Mouse (Mus musculus): ENCODE results near the gene Galr3. TPM values are rescaled to one million over a fixed set of nuclear protein-coding genes. Genes with fewer than 3 reads are reported as not detected.

The Galr3 gene
- polyA plus RNA-seq (2014; fragmentation: Nextera tagmentation; extraction: Ambion mirVana): not detected in 2 replicates

GRCm38 (mm10) chr15:79041585-79041984 lies at the start of gene Galr3:
Gene Galr3 (plus strand): TSS chr15:79041885.
- 68% methylated on average over 6 of the region's 6 CpGs for WGBS
- H3K9me3 ChIP-seq (ENCODE audit: control insufficient read depth, low read length): no peaks in the 10 kb centered on the region
- no peak within 1 kb of the TSS for H3K27ac ChIP-seq (ENCODE audit: low read depth, low read length)
- H3K36me3 ChIP-seq (ENCODE audit: control insufficient read depth, insufficient read depth, low read length): no peaks in the 10 kb centered on the region
- H3K27me3 ChIP-seq (ENCODE audit: control insufficient read depth, insufficient read depth, low read length): peaks cover 33% of the 10 kb centered on the region
- H3K4me3 ChIP-seq (ENCODE audit: low read depth, low read length): peak within 1 kb of the TSS; percentile 45
- ATAC-seq (ENCODE audit: low FRiP score) (no peak), DNase-seq (ENCODE audit: low spot score) (no peak)
- H3K9ac ChIP-seq (ENCODE audit: low read depth, low read length): peak within 1 kb of the TSS; percentile 27; the same call in 1 of the 2 replicates
- H3K4me1 ChIP-seq (replicated peaks; ENCODE audit: control insufficient read depth, insufficient read depth, low read length): peaks cover 8% of the 10 kb centered on the region
- H3K4me2 ChIP-seq (replicated peaks; ENCODE audit: low read depth, low read length): peak within 1 kb of the TSS; percentile 93

- WGBS: 92% methylated on average over 7 of the region's 7 CpGs
- Histone ChIP-seq H3K36me3 (ENCODE audit: control insufficient read depth, insufficient read depth, low read length) (peaks cover 20% of the 10 kb centered on the region), H3K4me3 (ENCODE audit: low read depth, low read length) (no peak overlapping the region), H3K9ac (ENCODE audit: low read depth, low read length) (no peak overlapping the region), H3K27ac (ENCODE audit: low read depth, low read length) (no peak overlapping the region), H3K4me1 (replicated peaks; ENCODE audit: control insufficient read depth, insufficient read depth, low read length) (no peaks in the 10 kb centered on the region), H3K27me3 (ENCODE audit: control insufficient read depth, insufficient read depth, low read length) (no peaks in the 10 kb centered on the region), H3K4me2 (replicated peaks; ENCODE audit: low read depth, low read length) (no peak overlapping the region), H3K9me3 (ENCODE audit: control insufficient read depth, low read length) (no peaks in the 10 kb centered on the region)
- ATAC-seq (ENCODE audit: low FRiP score): no peak
- no peak for DNase-seq (ENCODE audit: low spot score)
Measured at GRCm38 (mm10) chr15:78992235-78992634, 49.5 kb upstream of the Galr3 start.

- Histone ChIP-seq H3K36me3 (ENCODE audit: control insufficient read depth, insufficient read depth, low read length) (peaks cover 20% of the 10 kb centered on the region), H3K9me3 (ENCODE audit: control insufficient read depth, low read length) (no peaks in the 10 kb centered on the region), H3K27me3 (ENCODE audit: control insufficient read depth, insufficient read depth, low read length) (no peaks in the 10 kb centered on the region), H3K4me1 (replicated peaks; ENCODE audit: control insufficient read depth, insufficient read depth, low read length) (no peaks in the 10 kb centered on the region), H3K9ac (ENCODE audit: low read depth, low read length) (no peak overlapping the region), H3K27ac (ENCODE audit: low read depth, low read length) (no peak overlapping the region), H3K4me2 (replicated peaks; ENCODE audit: low read depth, low read length) (no peak overlapping the region), H3K4me3 (ENCODE audit: low read depth, low read length) (no peak overlapping the region)
- no peak for DNase-seq (ENCODE audit: low spot score)
- 97% methylated on average over 24 of the region's 24 CpGs for WGBS
- no peak for ATAC-seq (ENCODE audit: low FRiP score)
Measured at GRCm38 (mm10) chr15:78992925-78993324, 48.8 kb upstream of the Galr3 start.

GRCm38 (mm10) chr15:78995916-78996315 lies 45.8 kb upstream of the Galr3 start:
- Histone ChIP-seq H3K4me2 (replicated peaks; ENCODE audit: low read depth, low read length) (no peak overlapping the region), H3K36me3 (ENCODE audit: control insufficient read depth, insufficient read depth, low read length) (peaks cover 18% of the 10 kb centered on the region), H3K9ac (ENCODE audit: low read depth, low read length) (no peak overlapping the region), H3K4me3 (ENCODE audit: low read depth, low read length) (no peak overlapping the region), H3K4me1 (replicated peaks; ENCODE audit: control insufficient read depth, insufficient read depth, low read length) (no peaks in the 10 kb centered on the region), H3K9me3 (ENCODE audit: control insufficient read depth, low read length) (no peaks in the 10 kb centered on the region), H3K27me3 (ENCODE audit: control insufficient read depth, insufficient read depth, low read length) (no peaks in the 10 kb centered on the region), H3K27ac (ENCODE audit: low read depth, low read length) (no peak overlapping the region)
- ATAC-seq (ENCODE audit: low FRiP score): no peak
- DNase-seq (ENCODE audit: low spot score): no peak
- WGBS: 91% methylated on average over 4 of the region's 4 CpGs

GRCm38 (mm10) chr15:78996663-78997062 lies 45.0 kb upstream of the Galr3 start:
- 87% methylated on average over 3 of the region's 3 CpGs for WGBS

GRCm38 (mm10) chr15:78998348-78998747 lies 43.3 kb upstream of the Galr3 start:
- Histone ChIP-seq H3K27ac (ENCODE audit: low read depth, low read length) (no peak overlapping the region), H3K9me3 (ENCODE audit: control insufficient read depth, low read length) (no peaks in the 10 kb centered on the region), H3K9ac (ENCODE audit: low read depth, low read length) (no peak overlapping the region), H3K4me1 (replicated peaks; ENCODE audit: control insufficient read depth, insufficient read depth, low read length) (no peaks in the 10 kb centered on the region), H3K4me3 (ENCODE audit: low read depth, low read length) (no peak overlapping the region), H3K27me3 (ENCODE audit: control insufficient read depth, insufficient read depth, low read length) (no peaks in the 10 kb centered on the region), H3K4me2 (replicated peaks; ENCODE audit: low read depth, low read length) (no peak overlapping the region), H3K36me3 (ENCODE audit: control insufficient read depth, insufficient read depth, low read length) (peaks cover 11% of the 10 kb centered on the region; the same call in 1 of the 2 replicates)
- DNase-seq (ENCODE audit: low spot score) (no peak), ATAC-seq (ENCODE audit: low FRiP score) (no peak)
- WGBS: 67% methylated on average over 8 of the region's 8 CpGs

More at GRCm38 (mm10) chr15:78996663-78997062, 45.0 kb upstream of the Galr3 start:
- no peak overlapping the region for H3K4me2 ChIP-seq (replicated peaks; ENCODE audit: low read depth, low read length)
- H3K27me3 ChIP-seq (ENCODE audit: control insufficient read depth, insufficient read depth, low read length): no peaks in the 10 kb centered on the region
- H3K4me1 ChIP-seq (replicated peaks; ENCODE audit: control insufficient read depth, insufficient read depth, low read length): no peaks in the 10 kb centered on the region
- H3K9me3 ChIP-seq (ENCODE audit: control insufficient read depth, low read length): no peaks in the 10 kb centered on the region
- ATAC-seq (ENCODE audit: low FRiP score) (no peak), DNase-seq (ENCODE audit: low spot score) (no peak)
- H3K9ac ChIP-seq (ENCODE audit: low read depth, low read length): no peak overlapping the region
- H3K4me3 ChIP-seq (ENCODE audit: low read depth, low read length): no peak overlapping the region
- H3K27ac ChIP-seq (ENCODE audit: low read depth, low read length): no peak overlapping the region
- H3K36me3 ChIP-seq (ENCODE audit: control insufficient read depth, insufficient read depth, low read length): peaks cover 14% of the 10 kb centered on the region; the same call in 1 of the 2 replicates

- Histone ChIP-seq H3K36me3 (ENCODE audit: control insufficient read depth, insufficient read depth, low read length) (peaks cover 4% of the 10 kb centered on the region; the same call in 1 of the 2 replicates), H3K9ac (ENCODE audit: low read depth, low read length) (no peak overlapping the region), H3K4me1 (replicated peaks; ENCODE audit: control insufficient read depth, insufficient read depth, low read length) (no peaks in the 10 kb centered on the region), H3K4me2 (replicated peaks; ENCODE audit: low read depth, low read length) (no peak overlapping the region), H3K27ac (ENCODE audit: low read depth, low read length) (no peak overlapping the region), H3K27me3 (ENCODE audit: control insufficient read depth, insufficient read depth, low read length) (no peaks in the 10 kb centered on the region), H3K4me3 (ENCODE audit: low read depth, low read length) (no peak overlapping the region), H3K9me3 (ENCODE audit: control insufficient read depth, low read length) (no peaks in the 10 kb centered on the region)
- WGBS: 88% methylated on average over 11 of the region's 11 CpGs
- DNase-seq (ENCODE audit: low spot score): no peak
- ATAC-seq (ENCODE audit: low FRiP score): no peak
Measured at GRCm38 (mm10) chr15:78999586-78999985, 42.1 kb upstream of the Galr3 start.

GRCm38 (mm10) chr15:79000357-79000791 lies 41.3 kb upstream of the Galr3 start:
- Histone ChIP-seq H3K4me1 (replicated peaks; ENCODE audit: control insufficient read depth, insufficient read depth, low read length) (no peaks in the 10 kb centered on the region), H3K4me2 (replicated peaks; ENCODE audit: low read depth, low read length) (no peak overlapping the region), H3K9me3 (ENCODE audit: control insufficient read depth, low read length) (no peaks in the 10 kb centered on the region), H3K4me3 (ENCODE audit: low read depth, low read length) (no peak overlapping the region), H3K36me3 (ENCODE audit: control insufficient read depth, insufficient read depth, low read length) (0 out of 2 replicates have a peak, but pooled peaks cover 4% of the 10 kb centered on the region), H3K27ac (ENCODE audit: low read depth, low read length) (no peak overlapping the region), H3K9ac (ENCODE audit: low read depth, low read length) (no peak overlapping the region), H3K27me3 (ENCODE audit: control insufficient read depth, insufficient read depth, low read length) (no peaks in the 10 kb centered on the region)
- 84% methylated on average over 7 of the region's 7 CpGs for WGBS
- no peak for DNase-seq (ENCODE audit: low spot score)
- no peak for ATAC-seq (ENCODE audit: low FRiP score)

GRCm38 (mm10) chr15:79001559-79001958 lies 40.1 kb upstream of the Galr3 start:
- Histone ChIP-seq H3K4me3 (ENCODE audit: low read depth, low read length) (no peak overlapping the region), H3K27ac (ENCODE audit: low read depth, low read length) (no peak overlapping the region), H3K27me3 (ENCODE audit: control insufficient read depth, insufficient read depth, low read length) (no peaks in the 10 kb centered on the region), H3K4me1 (replicated peaks; ENCODE audit: control insufficient read depth, insufficient read depth, low read length) (no peaks in the 10 kb centered on the region), H3K4me2 (replicated peaks; ENCODE audit: low read depth, low read length) (no peak overlapping the region), H3K9ac (ENCODE audit: low read depth, low read length) (no peak overlapping the region), H3K36me3 (ENCODE audit: control insufficient read depth, insufficient read depth, low read length) (0 out of 2 replicates have a peak, but pooled peaks cover 7% of the 10 kb centered on the region), H3K9me3 (ENCODE audit: control insufficient read depth, low read length) (no peaks in the 10 kb centered on the region)
- WGBS: 91% methylated on average over 5 of the region's 5 CpGs
- no peak for DNase-seq (ENCODE audit: low spot score)
- ATAC-seq (ENCODE audit: low FRiP score): no peak
